Mouse (Mus musculus): ENCODE data around the gene Itk.

The Itk gene

DNA sequence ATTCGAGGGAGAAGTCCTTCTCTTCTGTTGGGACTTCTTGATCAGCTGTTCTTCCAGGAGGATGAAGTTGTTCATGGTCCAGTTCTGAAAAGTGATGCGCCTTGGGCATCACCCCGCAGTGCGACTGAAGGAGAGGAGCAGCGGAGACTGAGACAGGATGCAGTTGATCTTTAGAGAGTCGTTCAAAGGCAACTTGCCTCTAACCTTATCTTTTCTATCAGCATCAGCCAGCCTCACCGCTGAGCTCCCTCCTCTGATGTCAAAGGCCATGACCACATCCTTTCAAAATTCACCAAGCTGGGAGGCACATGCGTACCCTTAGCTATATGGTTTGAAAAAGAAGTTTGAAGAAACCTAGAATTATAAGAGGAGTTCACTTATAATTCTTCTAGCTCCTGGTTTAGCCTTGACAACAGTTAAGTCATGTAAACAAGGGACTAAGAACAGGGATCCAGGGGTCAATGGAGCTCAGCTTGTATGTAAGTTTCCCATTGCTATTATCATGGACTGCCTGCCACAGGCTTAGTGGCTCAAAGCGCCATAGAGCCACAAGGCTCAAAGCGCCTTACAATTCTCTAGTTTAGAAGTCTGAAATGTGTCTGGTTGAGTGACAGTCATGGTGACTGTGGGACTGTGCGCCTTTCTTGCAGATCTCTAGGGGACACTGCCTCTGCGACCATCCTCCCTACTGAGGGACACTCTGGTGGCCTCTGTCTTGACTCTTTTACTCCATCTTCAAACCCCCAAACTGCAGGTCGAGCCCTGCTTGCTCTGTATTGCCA lies at the start of gene Itk:
Itk (minus strand) TSS at position 180 of the 782 bp plus-strand sequence.
- DNase-seq = no peak

DNA sequence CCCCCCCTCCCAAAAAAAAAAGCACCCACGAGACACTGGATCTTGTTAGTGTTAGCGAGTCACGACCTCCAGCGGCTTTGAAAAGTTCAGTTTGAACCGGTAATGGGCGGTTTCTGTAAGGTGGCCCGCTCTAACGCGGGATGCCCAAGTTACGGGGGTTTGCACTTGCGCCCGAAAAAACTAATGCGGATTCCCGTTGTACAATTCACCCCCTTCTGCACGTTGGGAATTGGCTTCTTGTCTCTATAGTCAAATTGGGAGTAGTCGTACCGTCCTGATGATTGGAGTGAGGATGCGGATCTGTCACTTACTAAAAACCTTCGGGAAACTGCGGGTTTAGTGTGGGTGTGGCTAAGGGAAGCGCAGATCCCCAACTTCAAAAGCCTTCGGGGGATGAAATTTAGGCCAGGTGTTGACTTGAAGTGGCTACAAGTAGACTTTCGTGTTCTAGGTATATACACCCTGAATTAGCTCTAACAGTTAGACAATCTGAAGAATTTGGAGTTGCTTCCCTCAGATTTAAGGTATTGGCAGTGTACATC lies 48.2 kb upstream of the Itk start:
- DNase-seq = peak in 1 of 2 experiments; percentile 49

DNA sequence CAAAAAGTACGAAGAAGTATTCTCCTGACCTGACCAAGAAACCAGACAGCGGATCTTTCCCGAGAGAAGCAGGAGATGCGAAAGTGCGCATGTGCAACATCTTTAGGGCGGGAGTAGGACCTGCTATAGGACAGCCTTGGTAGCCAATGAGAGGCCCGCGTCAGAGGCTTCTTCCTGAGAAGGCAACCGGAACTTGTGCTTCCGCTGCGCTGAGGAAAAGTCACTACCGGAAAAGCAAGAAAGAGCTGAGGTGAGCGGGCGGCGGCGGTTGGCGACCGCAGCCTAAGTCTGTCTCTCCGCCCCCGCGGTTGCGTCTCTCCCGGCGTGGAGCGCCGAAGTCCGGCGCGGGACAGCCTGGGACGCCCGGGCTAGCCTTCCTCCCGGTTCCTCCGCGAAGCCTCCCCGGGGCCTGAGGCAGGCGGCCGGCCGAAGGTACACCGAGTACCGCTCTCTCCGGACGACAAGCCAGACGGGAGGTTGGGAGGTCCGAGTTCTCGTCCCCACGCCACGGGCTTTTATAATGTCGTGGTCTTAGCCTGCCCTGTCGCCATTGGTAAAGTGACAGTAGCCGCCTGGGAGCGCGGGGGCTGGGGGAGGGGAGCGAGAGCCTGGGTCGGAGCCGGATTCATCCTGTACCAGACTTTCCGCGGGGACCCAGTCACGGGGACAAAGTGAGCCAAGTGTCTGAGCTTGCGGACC lies 47.6 kb upstream of the Itk start, which contains the start of gene Med7:
Med7 (plus strand) TSS at position 166 of the 699 bp plus-strand sequence.
- peak; percentile 96 to 98 for DNase-seq

DNA sequence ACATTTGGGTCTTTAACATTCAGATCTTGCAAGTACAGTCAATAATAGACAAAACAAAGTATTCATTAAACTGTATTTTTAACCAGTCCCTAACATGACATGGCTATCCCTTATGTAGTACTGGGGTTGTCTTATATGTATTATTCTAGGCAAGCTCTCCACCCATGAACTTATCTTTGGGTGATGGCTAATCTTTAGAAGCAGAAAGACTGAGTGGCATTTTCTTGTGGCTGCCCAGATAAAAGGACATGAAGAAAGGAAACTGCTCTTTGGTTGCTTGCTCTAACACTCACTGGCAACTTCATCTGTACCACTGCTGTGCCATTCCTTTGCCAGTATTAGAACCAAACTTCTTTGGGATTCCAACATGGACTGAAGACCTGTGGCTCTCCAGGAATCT lies 46.0 kb upstream of the Itk start:
- no peak for DNase-seq

DNA sequence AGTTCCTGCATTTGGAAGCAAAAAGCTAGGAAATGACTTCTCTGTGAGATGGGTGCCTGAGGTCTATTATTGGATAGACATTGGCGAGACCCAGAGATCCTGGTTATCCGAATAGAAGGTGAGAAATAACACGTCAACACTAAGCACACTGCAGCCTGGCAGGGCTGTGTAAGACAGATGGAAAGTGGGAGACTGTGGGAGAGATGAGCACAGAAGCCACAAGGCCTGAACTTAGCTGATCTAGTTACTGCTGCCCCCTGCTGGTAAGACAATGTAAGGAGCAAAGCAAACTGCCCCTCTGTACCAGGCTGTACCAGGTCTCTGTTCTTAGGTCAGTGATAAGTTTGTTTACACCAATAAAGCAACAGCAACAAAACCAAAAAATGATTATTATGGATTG lies 41.8 kb upstream of the Itk start:
- peak; percentile 75 to 87 for DNase-seq

DNA sequence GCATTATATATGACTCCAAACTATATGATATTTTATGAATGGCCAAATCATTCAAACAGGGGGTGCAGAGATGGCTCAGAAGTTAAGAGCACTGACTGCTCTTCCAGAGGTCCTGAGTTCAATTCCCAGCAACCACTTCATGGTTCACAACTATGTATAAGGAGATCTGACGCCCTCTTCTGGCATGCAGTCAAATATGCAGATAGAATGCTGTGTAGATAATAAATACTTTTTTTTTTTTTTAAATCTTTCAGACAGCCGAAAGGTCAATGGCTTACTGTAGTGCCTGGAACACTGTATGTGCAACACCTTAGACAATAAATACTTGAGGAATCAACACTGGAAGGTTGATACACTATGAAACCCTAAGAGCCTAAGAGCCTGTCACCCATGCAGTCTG lies 40.8 kb upstream of the Itk start:
- DNase-seq = no peak

DNA sequence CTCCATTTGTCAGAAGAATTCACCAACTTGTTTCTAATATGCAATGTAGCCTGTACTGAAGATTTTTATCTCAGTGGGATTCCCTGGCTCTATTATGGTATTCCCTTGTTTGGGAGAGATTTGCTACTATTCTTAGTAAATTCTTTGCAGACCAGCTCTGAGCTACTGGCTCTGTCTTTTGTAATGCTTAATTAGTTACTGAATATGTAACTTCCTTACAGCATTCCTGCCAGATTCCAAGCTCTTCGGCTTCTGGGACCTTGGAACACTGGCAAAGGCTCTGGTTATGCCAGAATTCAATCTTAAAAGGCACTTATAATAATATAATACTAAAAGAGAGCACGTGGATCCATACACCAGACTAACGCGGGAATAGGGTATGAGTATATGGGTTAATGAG lies 38.8 kb upstream of the Itk start:
- peak; percentile 14 for DNase-seq

DNA sequence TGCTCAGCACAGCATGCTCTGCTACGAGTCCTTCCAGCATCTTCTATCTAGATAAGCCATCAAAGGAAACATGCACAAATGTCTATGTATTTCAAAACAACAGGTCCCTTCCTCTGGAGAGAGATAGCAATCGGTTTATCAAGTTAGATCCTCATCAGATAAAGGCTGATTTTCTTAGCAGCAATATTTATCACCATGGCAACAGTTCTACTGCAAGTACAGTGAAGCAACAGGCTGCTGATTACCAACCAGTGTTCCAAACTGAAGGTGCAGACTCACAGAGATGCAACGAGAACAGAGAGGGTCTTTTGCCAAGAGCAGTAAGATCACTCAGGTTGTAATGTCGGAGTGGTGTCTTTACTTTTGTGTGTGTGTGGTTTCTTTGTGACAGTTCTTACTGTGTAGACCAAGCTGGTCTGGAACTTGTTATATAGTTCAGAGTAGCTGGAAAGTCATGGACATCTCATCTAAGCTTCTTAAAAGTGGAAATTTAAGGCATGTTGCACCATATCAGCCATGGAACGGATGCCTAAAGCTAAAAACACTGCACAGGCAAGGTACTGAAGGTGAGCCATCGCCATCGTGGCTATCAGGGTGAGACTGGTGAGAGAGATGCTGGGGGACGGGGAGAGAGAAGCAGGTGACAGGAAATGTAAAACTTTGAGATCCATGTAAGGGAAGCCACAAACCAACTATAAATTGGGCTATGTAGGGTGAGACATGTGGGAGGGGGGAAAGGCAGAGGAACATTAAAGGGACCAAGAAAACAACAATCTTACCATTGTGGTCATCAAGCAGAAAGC lies 32.0 kb upstream of the Itk start:
- no peak for DNase-seq

DNA sequence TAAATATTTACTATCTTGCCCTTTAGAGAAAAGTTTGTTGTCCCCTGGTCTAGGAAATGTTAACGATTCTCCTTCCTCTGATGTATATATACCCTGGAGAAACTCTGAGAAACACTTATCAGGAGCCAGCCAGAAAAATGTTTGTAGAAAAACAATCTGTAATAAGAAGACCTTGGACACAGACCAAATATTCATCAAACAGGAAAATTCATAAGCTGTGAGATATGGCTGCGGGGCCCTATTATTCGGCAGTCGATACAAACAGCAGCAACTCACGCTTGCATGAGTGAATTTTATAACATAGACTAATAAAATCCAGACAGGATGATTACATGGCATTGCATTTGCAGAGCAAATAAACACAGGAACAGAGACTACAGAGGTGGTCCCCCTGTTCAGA lies 29.5 kb upstream of the Itk start:
- no peak for DNase-seq

DNA sequence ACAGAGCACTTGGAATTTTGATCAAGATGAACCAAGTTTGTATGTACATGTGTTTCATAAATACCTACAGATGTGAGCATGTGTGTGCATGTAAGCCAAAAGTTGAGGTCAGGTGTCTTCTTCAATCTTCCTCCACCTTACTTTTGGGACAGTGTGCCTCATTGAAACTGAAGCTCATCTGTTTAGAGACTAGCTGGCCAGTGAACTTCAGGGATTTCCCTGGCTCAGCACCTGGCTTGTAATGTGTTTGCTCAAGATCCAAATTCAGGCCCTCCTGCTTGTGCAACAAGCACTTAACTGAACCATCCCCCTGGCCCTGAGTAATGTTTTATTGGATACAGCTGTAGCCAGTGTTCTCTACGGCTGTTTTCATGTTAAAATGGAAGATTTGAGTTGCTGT lies 29.1 kb upstream of the Itk start:
- no peak for DNase-seq

DNA sequence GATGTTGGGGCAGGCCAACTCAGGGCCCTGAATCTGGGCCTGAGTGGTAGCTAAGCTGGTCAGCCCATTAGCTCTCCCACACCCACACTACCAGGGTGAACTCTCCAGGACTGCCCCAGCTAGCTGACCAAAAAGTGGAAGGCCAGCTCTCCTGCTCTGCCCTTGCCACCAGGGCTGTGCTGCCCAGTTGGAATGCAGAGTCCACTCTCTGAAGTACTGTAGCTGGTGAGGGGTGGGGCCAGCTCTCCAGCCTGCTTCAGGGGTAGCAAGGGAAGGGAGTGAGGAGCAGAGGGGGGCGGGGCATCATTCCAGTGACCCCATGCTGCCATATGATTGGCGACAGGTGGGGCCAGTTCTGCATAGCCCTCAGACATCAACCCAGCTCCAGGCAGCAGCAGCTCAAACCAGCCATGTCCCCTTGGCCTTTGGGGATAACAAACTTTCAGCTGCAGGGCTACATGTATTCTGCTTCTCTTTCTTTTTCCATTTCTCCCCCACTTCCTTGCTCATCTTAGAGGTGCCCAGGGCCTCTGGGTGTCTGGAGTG lies 20.8 kb upstream of the Itk start:
- no peak for DNase-seq

DNA sequence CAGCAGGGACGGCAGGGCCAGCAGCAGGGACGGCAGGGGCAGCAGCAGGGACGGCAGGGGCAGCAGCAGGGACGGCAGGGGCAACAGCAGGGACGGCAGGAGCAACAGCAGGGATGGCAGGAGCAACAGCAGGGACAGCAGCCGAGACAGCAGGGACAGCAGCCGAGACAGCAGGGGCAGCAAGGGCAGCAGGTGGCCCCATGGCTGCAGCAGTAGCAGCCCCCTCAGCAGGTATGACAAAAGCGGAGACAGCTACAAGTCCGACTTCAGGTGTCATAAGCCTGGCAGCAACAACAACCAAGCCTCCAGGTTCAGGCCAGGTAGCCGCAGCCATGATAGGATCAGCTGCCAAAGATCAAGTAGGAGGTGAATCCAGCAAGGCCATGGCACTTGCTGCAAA lies 17.4 kb upstream of the Itk start:
- DNase-seq = no peak

DNA sequence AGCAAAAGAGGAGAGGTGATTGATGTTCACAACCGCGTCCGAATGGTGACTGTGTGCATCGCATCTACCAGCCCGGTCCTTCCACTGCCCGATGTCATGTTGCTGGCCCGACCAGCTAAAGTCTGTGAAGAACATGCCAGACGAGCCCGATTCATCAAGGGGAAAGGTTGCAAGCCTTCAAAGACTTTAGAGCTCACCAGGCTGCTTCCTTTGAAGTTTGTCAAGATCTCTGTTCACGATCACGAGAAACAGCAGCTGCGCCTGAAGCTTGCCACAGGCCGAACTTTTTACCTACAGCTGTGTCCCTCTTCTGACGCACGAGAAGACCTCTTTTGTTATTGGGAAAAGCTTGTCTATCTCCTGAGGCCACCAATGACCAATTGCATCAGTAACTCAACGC lies 15.7 kb upstream of the Itk start:
- no peak for DNase-seq

DNA sequence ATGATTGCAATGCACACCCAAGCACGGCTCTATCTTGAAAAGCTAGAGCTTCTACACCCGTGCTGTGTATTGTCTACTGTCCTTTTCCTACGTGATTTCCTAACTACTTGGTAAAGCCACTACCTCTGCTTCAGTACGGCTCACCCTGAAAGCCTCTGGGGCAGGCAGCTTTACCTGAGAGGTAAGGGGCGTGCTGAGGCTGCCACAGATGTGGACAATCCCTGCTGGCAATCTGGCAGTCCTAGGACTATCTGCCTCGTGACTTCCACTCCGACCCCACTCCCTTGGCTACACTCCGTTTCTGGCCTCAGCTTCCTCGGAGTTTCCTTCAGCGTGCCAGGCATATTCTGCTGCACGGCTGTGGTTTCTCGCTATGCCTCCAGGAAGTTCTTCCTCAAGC lies 12.2 kb upstream of the Itk start:
- DNase-seq = no peak

DNA sequence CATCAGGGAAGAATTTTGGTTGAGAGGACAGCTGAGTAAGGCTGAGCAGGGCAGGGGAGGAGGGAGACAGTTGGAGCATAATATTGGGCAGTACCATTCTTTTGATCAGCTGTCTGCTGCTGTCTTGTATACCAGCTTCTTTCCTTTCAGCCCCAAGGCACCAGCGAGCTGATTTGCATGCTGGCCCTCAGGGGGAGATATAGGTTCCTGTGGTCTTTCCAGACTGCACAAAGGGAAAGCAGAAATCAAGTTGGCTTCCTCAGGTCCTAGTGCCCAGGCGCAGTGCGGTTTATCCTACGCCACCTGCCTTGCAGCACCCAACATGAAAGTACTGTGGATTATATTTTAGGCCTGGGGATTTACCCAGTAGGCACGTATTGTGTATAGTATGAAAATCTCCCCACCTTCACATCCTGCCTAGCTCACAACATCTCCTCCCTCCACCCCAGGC lies 9.6 kb upstream of the Itk start:
- no peak for DNase-seq

DNA sequence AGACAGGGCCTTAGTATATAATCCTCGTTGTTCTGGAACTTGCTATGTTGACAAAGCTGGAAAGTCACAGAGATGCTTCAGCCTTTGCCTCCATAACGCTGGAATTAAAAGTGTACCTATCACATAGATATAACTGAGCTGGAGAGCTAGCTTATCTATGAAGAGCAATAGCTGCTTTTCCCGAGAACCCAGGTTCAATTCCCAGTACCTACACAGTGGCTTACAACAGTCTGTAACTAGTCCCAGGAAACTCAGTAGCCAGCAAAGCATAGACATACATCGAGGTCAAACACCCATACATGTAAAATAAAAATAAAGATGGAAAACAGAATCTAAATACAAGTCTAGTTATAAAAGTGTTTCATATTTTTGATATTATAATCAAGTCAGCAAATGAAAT lies 9.2 kb upstream of the Itk start:
- DNase-seq = no peak

DNA sequence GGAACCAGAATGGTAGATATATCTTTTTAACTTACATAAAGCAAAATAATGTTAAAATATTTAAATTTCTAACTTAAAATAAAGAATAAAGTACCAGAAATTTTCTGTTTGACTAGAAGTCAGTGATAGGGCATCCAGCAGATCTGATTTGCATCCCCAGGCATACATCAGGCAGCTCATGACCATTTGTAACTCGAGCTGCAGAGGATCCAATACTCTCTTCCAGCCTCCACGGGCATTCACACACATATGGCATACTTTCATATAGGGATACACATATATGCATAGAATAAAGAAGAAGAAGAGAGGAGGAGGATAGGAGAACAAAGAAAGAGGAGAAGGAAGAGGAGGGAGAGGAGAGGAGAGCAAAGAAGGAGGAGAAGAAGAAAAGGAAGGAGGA lies 8.6 kb upstream of the Itk start:
- no peak for DNase-seq

DNA sequence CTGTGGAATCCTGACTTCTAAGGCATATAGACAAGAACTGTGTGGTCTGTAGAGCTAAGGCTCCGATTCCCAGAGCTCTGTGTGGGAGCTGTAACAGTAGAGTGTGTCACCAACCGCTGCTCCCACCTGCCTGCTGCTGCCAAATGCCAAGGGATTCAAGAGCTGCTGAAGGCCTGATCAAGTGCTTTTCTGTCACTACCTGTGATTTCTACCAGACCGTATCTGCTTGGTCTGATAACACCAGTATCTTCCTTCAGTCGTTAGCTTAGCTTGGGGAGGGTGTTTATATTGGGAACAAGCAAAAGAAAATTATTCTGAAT lies 7.5 kb upstream of the Itk start:
- DNase-seq = no peak

DNA sequence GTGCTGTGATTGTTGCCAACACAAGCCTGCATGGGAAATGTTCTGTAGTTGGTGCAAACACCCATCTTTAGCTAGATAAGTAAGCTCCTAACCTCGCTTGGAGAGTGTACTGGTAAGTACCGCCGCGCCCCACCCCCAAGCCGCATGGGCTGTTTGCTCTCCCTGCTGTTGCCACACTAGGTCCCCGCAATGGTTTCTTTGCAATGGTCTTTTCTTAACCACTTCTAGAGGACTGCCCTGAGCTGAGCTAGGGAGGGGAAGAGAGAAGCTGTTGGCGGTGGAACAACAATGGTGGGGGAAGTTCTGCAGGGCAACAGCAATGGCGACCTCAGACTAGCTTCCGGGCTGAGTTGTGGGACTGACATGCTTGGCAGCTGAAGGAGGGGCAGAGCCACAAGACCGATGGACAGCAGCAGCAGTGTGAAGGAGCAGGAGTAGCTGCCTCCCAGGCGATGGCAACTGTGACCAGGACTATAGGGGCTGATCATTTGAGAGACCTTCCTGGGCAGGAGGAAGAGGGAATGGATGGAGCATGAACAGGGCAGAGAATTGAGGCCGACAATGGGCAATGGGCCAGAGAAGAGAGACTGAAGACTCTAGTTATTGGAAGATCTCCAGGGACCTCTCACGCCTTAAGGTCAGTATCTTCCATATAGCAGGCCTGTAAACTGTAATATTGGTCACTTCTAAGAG lies 7.0 kb upstream of the Itk start, which contains the start of gene Fam71b:
Fam71b (plus strand) TSS at position 393 of the 693 bp plus-strand sequence.
- DNase-seq = no peak

DNA sequence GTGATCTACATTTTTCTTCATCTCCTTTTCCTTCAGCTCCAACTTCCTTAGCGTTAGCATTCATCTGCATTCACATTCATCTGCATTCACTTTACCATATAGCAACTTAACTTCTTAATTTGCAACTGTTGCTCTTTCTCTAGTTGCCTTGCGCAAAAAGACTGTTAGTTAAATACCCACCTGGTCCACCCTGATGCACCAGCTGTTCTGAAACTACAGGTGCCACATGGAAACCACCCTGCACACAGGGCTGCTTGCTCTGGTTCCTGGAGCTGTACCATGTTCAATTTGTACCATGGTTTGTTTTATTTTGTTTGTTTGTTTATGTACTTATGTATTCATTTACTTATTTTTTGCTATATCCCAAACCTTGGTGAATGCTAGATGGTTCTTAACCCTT lies 6.4 kb upstream of the Itk start:
- no peak for DNase-seq

DNA sequence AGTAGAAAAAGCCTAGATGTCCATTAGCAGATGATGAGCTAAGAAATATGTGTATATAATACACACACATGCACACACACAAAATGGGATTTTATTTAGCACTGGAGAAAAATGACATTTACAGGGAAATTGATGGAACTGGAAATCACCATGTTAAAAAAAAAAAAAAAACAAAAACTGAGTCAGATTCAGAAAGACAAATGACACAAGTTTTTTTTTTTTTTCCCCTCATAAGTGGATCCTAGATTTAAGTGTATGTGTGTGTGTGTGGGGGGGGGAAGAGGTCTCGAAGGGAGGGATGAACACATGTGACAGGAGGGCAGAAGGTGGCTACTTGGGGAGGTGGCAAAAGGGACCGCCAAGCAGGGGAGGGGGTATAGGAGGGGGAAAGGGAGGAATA lies 5.8 kb upstream of the Itk start:
- no peak for DNase-seq

DNA sequence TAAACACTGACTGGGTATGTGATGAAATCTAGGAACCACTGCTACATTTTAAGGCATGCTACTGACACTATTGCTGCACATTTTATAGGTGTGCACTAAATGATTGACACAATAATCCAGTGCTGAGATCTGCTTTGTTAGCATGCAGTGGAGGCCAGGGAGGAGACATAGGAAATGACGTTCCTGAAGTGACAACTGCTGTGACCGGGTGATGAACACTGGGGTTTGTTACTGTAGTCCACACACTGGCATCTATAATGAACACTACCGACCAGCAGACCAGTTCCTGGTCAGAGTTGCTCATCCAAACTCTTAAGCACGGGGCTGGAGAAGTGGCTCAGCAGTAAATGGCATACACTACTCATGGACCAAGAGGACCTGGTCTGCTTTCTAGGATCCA lies 4.1 kb upstream of the Itk start:
- DNase-seq = no peak
